Mouse (Mus musculus): ENCODE results near the gene Drosha.
A peak's percentile ranks its signal among the peaks of the same experiment; 100 is the strongest.
"Not testable (repeated sequence)": the region's sequence is repeated elsewhere in the genome, so short reads cannot be mapped to it uniquely, and the experiment has no call there.

Drosha gene

GRCm38 (mm10) chr15:12824197-12824952, at the start of gene Drosha, which contains the start of gene 6030458C11Rik:
TSS of gene Drosha (plus strand) at chr15:12824815.
TSS of gene 6030458C11Rik (minus strand) at chr15:12824649.
- peak; percentile 96 for DNase-seq (ENCODE audit: extremely low spot score, low spot score)

- DNase-seq (ENCODE audit: extremely low spot score, low spot score): no peak
These were observed 43.3 kb upstream of the Drosha start for GRCm38 (mm10) chr15:12781296-12781695.

GRCm38 (mm10) chr15:12781729-12782326, 42.8 kb upstream of the Drosha start:
- DNase-seq (ENCODE audit: extremely low spot score, low spot score): no peak

- no peak for DNase-seq (ENCODE audit: extremely low spot score, low spot score)
These were observed 36.1 kb upstream of the Drosha start for GRCm38 (mm10) chr15:12788536-12788935.

GRCm38 (mm10) chr15:12789406-12789867, 35.2 kb upstream of the Drosha start:
- peak; percentile 36 for DNase-seq (ENCODE audit: extremely low spot score, low spot score)

- DNase-seq (ENCODE audit: extremely low spot score, low spot score): no peak
These were observed 30.3 kb upstream of the Drosha start for GRCm38 (mm10) chr15:12794311-12794710.

GRCm38 (mm10) chr15:12795457-12795894, 29.1 kb upstream of the Drosha start:
- DNase-seq (ENCODE audit: extremely low spot score, low spot score): peak; percentile 40

GRCm38 (mm10) chr15:12795909-12796470, 28.6 kb upstream of the Drosha start:
- DNase-seq (ENCODE audit: extremely low spot score, low spot score): no peak

- DNase-seq (ENCODE audit: extremely low spot score, low spot score): no peak
These were observed 26.6 kb upstream of the Drosha start for GRCm38 (mm10) chr15:12798043-12798442.

GRCm38 (mm10) chr15:12800405-12801141, 24.0 kb upstream of the Drosha start:
- DNase-seq (ENCODE audit: extremely low spot score, low spot score): no peak

GRCm38 (mm10) chr15:12801142-12801506, 23.5 kb upstream of the Drosha start:
- not testable (repeated sequence) for DNase-seq (ENCODE audit: extremely low spot score, low spot score)

GRCm38 (mm10) chr15:12805071-12805470, 19.5 kb upstream of the Drosha start:
- no peak for DNase-seq (ENCODE audit: extremely low spot score, low spot score)

GRCm38 (mm10) chr15:12807088-12807487, 17.5 kb upstream of the Drosha start:
- no peak for DNase-seq (ENCODE audit: extremely low spot score, low spot score)

- no peak for DNase-seq (ENCODE audit: extremely low spot score, low spot score)
These were observed 15.3 kb upstream of the Drosha start for GRCm38 (mm10) chr15:12809305-12809704.

GRCm38 (mm10) chr15:12812646-12813045, 12.0 kb upstream of the Drosha start:
- DNase-seq (ENCODE audit: extremely low spot score, low spot score): no peak

GRCm38 (mm10) chr15:12817592-12817991, 7.0 kb upstream of the Drosha start:
- DNase-seq (ENCODE audit: extremely low spot score, low spot score): no peak

GRCm38 (mm10) chr15:12822416-12823395, 1.9 kb upstream of the Drosha start:
- DNase-seq (ENCODE audit: extremely low spot score, low spot score): no peak

GRCm38 (mm10) chr15:12823455-12824119, 1.0 kb upstream of the Drosha start:
- no peak for DNase-seq (ENCODE audit: extremely low spot score, low spot score)

GRCm38 (mm10) chr15:12824965-12825364, 350 bp downstream of the Drosha start:
- no peak for DNase-seq (ENCODE audit: extremely low spot score, low spot score)

- DNase-seq (ENCODE audit: extremely low spot score, low spot score): no peak
These were observed 793 bp downstream of the Drosha start for GRCm38 (mm10) chr15:12825408-12825807.

Data from neural tube, embryonic 10.5 days (tissue).